Mouse (Mus musculus) spleen, adult 12 weeks (tissue): ENCODE measurements around the gene Lrrc20.

ENCODE experiments used
- DNase-seq: peaks from one replicate; pipeline ENCODE4 v3.0.0; 2022; ENCODE audit warnings: low spot score

Gene Lrrc20

DNA sequence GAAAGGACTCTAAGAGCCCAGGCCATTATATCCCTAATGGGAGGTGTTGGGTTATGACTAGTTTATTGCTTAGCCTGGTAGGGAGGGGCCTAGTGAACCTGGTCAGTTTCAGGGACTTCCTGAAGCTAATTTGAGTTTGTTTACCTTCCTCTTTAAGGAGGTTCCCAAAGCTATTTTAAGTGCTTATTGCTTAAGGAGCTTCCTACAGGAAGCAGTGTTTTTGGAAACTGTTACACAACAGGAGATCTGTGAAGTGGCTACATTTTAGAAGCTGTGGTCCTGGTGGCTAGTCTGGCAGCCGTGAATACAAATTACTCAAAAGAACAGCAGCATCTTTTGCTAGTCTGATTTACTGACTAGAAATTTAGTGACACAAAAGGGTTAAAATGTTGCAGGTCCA lies 1.3 kb upstream of the Lrrc20 start:
- DNase-seq = no peak

GRCm38 (mm10) chr10:61476440-61477165 lies 1.0 kb downstream of the Lrrc20 start:
- no peak for DNase-seq

DNA sequence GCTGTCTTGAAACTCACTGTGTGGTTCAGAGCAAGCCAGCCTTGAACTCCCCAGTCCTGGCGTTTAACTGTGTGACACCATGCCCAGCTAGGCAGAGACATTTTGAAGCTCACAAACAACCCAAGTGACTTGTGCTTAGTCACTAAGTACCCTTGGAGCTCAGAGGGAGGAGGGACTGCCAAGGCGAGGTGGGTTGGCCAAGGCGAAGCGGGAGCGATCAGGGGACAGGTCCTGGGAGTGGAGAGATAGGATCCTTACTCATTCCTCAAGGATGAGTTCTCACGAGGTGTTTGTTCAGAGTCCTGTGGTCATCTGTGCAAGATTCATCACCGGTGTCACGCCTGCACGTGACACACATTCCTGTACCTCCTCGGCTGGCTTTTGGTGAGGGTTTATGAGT lies 3.9 kb downstream of the Lrrc20 start:
- DNase-seq = no peak

GRCm38 (mm10) chr10:61479927-61480326 lies 4.3 kb downstream of the Lrrc20 start:
- DNase-seq = no peak

GRCm38 (mm10) chr10:61480488-61480887 lies 4.9 kb downstream of the Lrrc20 start:
- DNase-seq = no peak

- DNase-seq = no peak
These were observed 7.2 kb downstream of the Lrrc20 start for GRCm38 (mm10) chr10:61482771-61483170.

- no peak for DNase-seq
These were observed 9.2 kb downstream of the Lrrc20 start for GRCm38 (mm10) chr10:61484801-61485200.

- DNase-seq = no peak
These were observed 11.1 kb downstream of the Lrrc20 start for GRCm38 (mm10) chr10:61486551-61487339.

GRCm38 (mm10) chr10:61488522-61489110 lies 13.0 kb downstream of the Lrrc20 start:
- no peak for DNase-seq

DNA sequence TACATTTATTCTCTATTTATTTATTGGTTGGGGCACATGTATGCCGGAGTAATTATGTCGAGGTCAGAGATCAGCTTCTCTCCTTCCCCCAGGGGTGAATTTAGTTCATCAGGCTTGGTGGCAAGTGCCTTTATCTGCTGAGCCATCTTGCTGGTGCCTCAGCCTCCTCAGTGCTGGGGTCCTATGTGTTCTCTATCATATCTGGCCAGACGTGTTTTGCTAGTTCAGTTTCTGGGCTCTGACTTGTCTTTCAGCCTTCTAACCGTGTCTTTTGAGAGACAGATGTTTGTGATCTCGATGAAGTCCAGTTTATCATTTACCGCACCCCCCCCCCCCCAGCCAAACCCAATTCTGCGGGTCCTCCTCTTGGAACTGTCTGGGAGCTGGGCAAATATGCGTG lies 16.0 kb downstream of the Lrrc20 start:
- DNase-seq = no peak

GRCm38 (mm10) chr10:61492040-61492439 lies 16.4 kb downstream of the Lrrc20 start:
- DNase-seq = peak; percentile 74

GRCm38 (mm10) chr10:61495461-61495860 lies 19.9 kb downstream of the Lrrc20 start:
- no peak for DNase-seq

GRCm38 (mm10) chr10:61496231-61496630 lies 20.6 kb downstream of the Lrrc20 start:
- DNase-seq = no peak

- DNase-seq = no peak
These were observed 24.2 kb downstream of the Lrrc20 start for GRCm38 (mm10) chr10:61499505-61500466.

GRCm38 (mm10) chr10:61500756-61501155 lies 25.2 kb downstream of the Lrrc20 start:
- DNase-seq = no peak

GRCm38 (mm10) chr10:61504073-61504472 lies 28.5 kb downstream of the Lrrc20 start:
- no peak for DNase-seq

- no peak for DNase-seq
These were observed 31.0 kb downstream of the Lrrc20 start for GRCm38 (mm10) chr10:61506381-61507200.

GRCm38 (mm10) chr10:61509873-61510272 lies 34.3 kb downstream of the Lrrc20 start:
- no peak for DNase-seq

DNA sequence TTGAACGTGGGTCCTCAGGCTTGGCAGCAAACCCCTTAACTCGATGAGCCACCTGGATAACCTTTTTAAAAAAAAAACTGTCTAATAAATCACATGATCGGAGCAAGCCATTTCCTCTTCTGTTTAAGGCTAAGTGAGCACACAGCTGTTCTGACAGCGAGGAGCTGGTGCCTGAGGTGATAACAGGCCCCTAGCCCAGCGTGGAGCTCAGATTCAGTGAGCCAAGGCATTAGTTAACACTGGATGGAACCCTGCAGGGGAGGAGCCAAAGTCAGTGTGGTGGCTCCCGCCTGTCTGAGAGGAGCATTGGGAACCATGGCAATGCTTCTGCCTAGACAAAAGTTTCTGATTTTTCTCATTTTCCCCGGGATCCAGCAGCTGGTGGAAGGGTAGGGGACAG lies 35.2 kb downstream of the Lrrc20 start:
- no peak for DNase-seq

DNA sequence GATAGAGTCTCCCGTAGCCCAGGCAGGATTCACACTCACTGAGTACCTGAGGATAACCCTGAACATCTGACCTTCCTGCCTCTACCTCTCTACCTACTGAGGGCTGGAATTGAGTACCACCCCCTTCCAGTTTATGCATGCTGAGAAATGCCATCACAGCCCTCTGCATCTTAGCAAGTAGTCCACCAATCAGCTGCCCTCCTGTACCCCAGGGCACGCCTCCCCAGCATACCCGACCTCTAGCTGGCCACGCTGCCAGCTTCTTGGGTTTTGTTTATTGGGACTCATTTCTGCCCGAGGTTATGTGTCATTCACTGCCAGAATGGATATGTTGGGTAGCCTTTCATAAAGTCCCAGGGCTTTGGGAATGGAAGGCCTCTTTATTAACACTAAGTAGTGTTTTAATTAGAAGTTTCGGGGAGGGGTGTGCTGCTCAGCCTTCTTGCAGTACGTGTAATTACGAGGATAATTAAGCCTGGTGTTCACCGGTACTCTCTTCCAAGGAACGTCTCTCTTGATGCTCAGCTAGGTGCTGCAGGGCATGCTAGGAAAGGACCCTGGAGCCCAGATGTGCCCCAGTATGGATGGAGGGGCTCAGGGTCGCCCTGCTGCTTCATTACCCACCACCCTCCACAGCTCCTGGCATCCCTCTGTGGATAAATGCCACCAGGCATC lies 36.8 kb downstream of the Lrrc20 start:
- DNase-seq = no peak
